Mouse (Mus musculus): ENCODE measurements around the gene Gm11077. TPM values are rescaled to one million over a fixed set of nuclear protein-coding genes. Genes with fewer than 3 reads are reported as not detected.

Gene Gm11077
- polyA plus RNA-seq, 1 experiment from 2014 or later = not detected

GRCm38 (mm10) chr6:140786058-140786457 is 57.0 kb downstream of the Gm11077 start:
- no peak overlapping the region for H3K27ac ChIP-seq (replicated peaks)
- H3K36me3 ChIP-seq (ENCODE audit: control insufficient read depth, insufficient read depth, low read length) = no peaks in the 10 kb centered on the region
- 55% methylated on average over 2 of the region's 2 CpGs for WGBS
- no peak overlapping the region for H3K9ac ChIP-seq (ENCODE audit: low read length)
- no peaks in the 10 kb centered on the region for H3K27me3 ChIP-seq (ENCODE audit: control insufficient read depth, insufficient read depth, low read length)
- H3K4me2 ChIP-seq (replicated peaks; ENCODE audit: low read depth) = no peak overlapping the region
- no peaks in the 10 kb centered on the region for H3K9me3 ChIP-seq (ENCODE audit: control insufficient read depth, low read length)
- ATAC-seq (ENCODE audit: low FRiP score, low TSS enrichment) = no peak
- TF ChIP-seq CTCF (IDR thresholded peaks at IDR 0.05; ENCODE audit: low read depth) = no peak
- no peak for TF ChIP-seq EP300 (optimal IDR thresholded peaks at IDR 0.05)
- DNase-seq (ENCODE audit: low spot score) = no peak
- H3K4me3 ChIP-seq (ENCODE audit: low read depth, low read length) = no peak overlapping the region
- H3K4me1 ChIP-seq (replicated peaks; ENCODE audit: control insufficient read depth, insufficient read depth) = no peaks in the 10 kb centered on the region

- Histone ChIP-seq H3K27ac (replicated peaks) (no peak overlapping the region), H3K4me2 (replicated peaks; ENCODE audit: low read depth) (no peak overlapping the region), H3K4me3 (ENCODE audit: low read depth, low read length) (no peak overlapping the region), H3K9ac (ENCODE audit: low read length) (no peak overlapping the region), H3K36me3 (ENCODE audit: control insufficient read depth, insufficient read depth, low read length) (no peaks in the 10 kb centered on the region), H3K27me3 (ENCODE audit: control insufficient read depth, insufficient read depth, low read length) (no peaks in the 10 kb centered on the region), H3K4me1 (replicated peaks; ENCODE audit: control insufficient read depth, insufficient read depth) (no peaks in the 10 kb centered on the region), H3K9me3 (ENCODE audit: control insufficient read depth, low read length) (no peaks in the 10 kb centered on the region)
- 44% methylated on average over 3 of the region's 3 CpGs for WGBS
- DNase-seq (ENCODE audit: low spot score) = no peak
- TF ChIP-seq EP300 (optimal IDR thresholded peaks at IDR 0.05) = no peak
- TF ChIP-seq CTCF (IDR thresholded peaks at IDR 0.05; ENCODE audit: low read depth) = peak; percentile 64
- no peak for ATAC-seq (ENCODE audit: low FRiP score, low TSS enrichment)
Observed at GRCm38 (mm10) chr6:140789850-140790249, 60.8 kb downstream of the Gm11077 start.

GRCm38 (mm10) chr6:140793676-140794262 is 64.7 kb downstream of the Gm11077 start:
- DNase-seq (ENCODE audit: low spot score) = no peak

GRCm38 (mm10) chr6:140798841-140799240 is 69.8 kb downstream of the Gm11077 start:
- no peaks in the 10 kb centered on the region for H3K9me3 ChIP-seq (ENCODE audit: control insufficient read depth, low read length)
- H3K36me3 ChIP-seq (ENCODE audit: control insufficient read depth, insufficient read depth, low read length) = no peaks in the 10 kb centered on the region
- no peaks in the 10 kb centered on the region for H3K27me3 ChIP-seq (ENCODE audit: control insufficient read depth, insufficient read depth, low read length)
- no peak overlapping the region for H3K27ac ChIP-seq (replicated peaks)
- DNase-seq (ENCODE audit: low spot score) = no peak
- TF ChIP-seq EP300 (optimal IDR thresholded peaks at IDR 0.05) (no peak), CTCF (IDR thresholded peaks at IDR 0.05; ENCODE audit: low read depth) (peak; percentile 17; the same call in 1 of the 2 replicates)
- H3K4me3 ChIP-seq (ENCODE audit: low read depth, low read length) = no peak overlapping the region
- H3K4me2 ChIP-seq (replicated peaks; ENCODE audit: low read depth) = no peak overlapping the region
- 75% methylated on average over 3 of the region's 3 CpGs for WGBS
- no peak overlapping the region for H3K9ac ChIP-seq (ENCODE audit: low read length)
- ATAC-seq (ENCODE audit: low FRiP score, low TSS enrichment) = no peak
- no peaks in the 10 kb centered on the region for H3K4me1 ChIP-seq (replicated peaks; ENCODE audit: control insufficient read depth, insufficient read depth)

More at GRCm38 (mm10) chr6:140793676-140794262, 64.7 kb downstream of the Gm11077 start:
- ATAC-seq (ENCODE audit: low FRiP score, low TSS enrichment) = no peak
- no peak overlapping the region for H3K4me2 ChIP-seq (replicated peaks; ENCODE audit: low read depth)
- no peaks in the 10 kb centered on the region for H3K4me1 ChIP-seq (replicated peaks; ENCODE audit: control insufficient read depth, insufficient read depth)
- no peak overlapping the region for H3K4me3 ChIP-seq (ENCODE audit: low read depth, low read length)
- TF ChIP-seq EP300 (optimal IDR thresholded peaks at IDR 0.05) (no peak), CTCF (IDR thresholded peaks at IDR 0.05; ENCODE audit: low read depth) (no peak)
- H3K27ac ChIP-seq (replicated peaks) = no peak overlapping the region
- WGBS = 85% methylated on average over 6 of the region's 6 CpGs
- H3K9me3 ChIP-seq (ENCODE audit: control insufficient read depth, low read length) = no peaks in the 10 kb centered on the region
- no peaks in the 10 kb centered on the region for H3K36me3 ChIP-seq (ENCODE audit: control insufficient read depth, insufficient read depth, low read length)
- H3K27me3 ChIP-seq (ENCODE audit: control insufficient read depth, insufficient read depth, low read length) = no peaks in the 10 kb centered on the region
- H3K9ac ChIP-seq (ENCODE audit: low read length) = no peak overlapping the region

GRCm38 (mm10) chr6:140799435-140800040 is 70.5 kb downstream of the Gm11077 start:
- H3K9me3 ChIP-seq (ENCODE audit: control insufficient read depth, low read length) = no peaks in the 10 kb centered on the region
- TF ChIP-seq CTCF (IDR thresholded peaks at IDR 0.05; ENCODE audit: low read depth) (no peak), EP300 (optimal IDR thresholded peaks at IDR 0.05) (no peak)
- H3K4me2 ChIP-seq (replicated peaks; ENCODE audit: low read depth) = no peak overlapping the region
- no peaks in the 10 kb centered on the region for H3K36me3 ChIP-seq (ENCODE audit: control insufficient read depth, insufficient read depth, low read length)
- no peaks in the 10 kb centered on the region for H3K27me3 ChIP-seq (ENCODE audit: control insufficient read depth, insufficient read depth, low read length)
- H3K4me3 ChIP-seq (ENCODE audit: low read depth, low read length) = no peak overlapping the region
- H3K4me1 ChIP-seq (replicated peaks; ENCODE audit: control insufficient read depth, insufficient read depth) = no peaks in the 10 kb centered on the region
- DNase-seq (ENCODE audit: low spot score) (no peak), ATAC-seq (ENCODE audit: low FRiP score, low TSS enrichment) (no peak)
- WGBS = 67% methylated on average over 16 of the region's 16 CpGs
- no peak overlapping the region for H3K9ac ChIP-seq (ENCODE audit: low read length)
- no peak overlapping the region for H3K27ac ChIP-seq (replicated peaks)

- H3K4me2 ChIP-seq (replicated peaks; ENCODE audit: low read depth) = no peak overlapping the region
- H3K9ac ChIP-seq (ENCODE audit: low read length) = no peak overlapping the region
- WGBS = 84% methylated on average over 4 of the region's 4 CpGs
- no peak overlapping the region for H3K4me3 ChIP-seq (ENCODE audit: low read depth, low read length)
- no peak for DNase-seq (ENCODE audit: low spot score)
- ATAC-seq (ENCODE audit: low FRiP score, low TSS enrichment) = no peak
- H3K36me3 ChIP-seq (ENCODE audit: control insufficient read depth, insufficient read depth, low read length) = no peaks in the 10 kb centered on the region
- no peaks in the 10 kb centered on the region for H3K4me1 ChIP-seq (replicated peaks; ENCODE audit: control insufficient read depth, insufficient read depth)
- no peak overlapping the region for H3K27ac ChIP-seq (replicated peaks)
- TF ChIP-seq CTCF (IDR thresholded peaks at IDR 0.05; ENCODE audit: low read depth) = no peak
- H3K27me3 ChIP-seq (ENCODE audit: control insufficient read depth, insufficient read depth, low read length) = no peaks in the 10 kb centered on the region
- no peaks in the 10 kb centered on the region for H3K9me3 ChIP-seq (ENCODE audit: control insufficient read depth, low read length)
Observed at GRCm38 (mm10) chr6:140800587-140800986, 71.5 kb downstream of the Gm11077 start.

Other genes starting within 250 kb of the Gm11077 start
- gene Aebp2, start 106.6 kb upstream of the Gm11077 start, polyA plus RNA-seq (2015; fragmentation: Nextera tagmentation; extraction: Ambion mirVana) = 7.3 and 8.0 TPM in 2 replicates

Measured in stomach, postnatal 0 days (tissue).